Mouse (Mus musculus) thymus, postnatal 25 days (tissue): Measurements from ENCODE around the gene Gigyf2.
A peak's percentile ranks its signal among the peaks of the same experiment; 100 is the strongest.
"Not testable (repeated sequence)": the region's sequence is repeated elsewhere in the genome, so short reads cannot be mapped to it uniquely, and the experiment has no call there.

ENCODE experiments used
- DNase-seq: peaks from one replicate; pipeline ENCODE4 v3.0.0; 2022

Gigyf2 gene

DNA sequence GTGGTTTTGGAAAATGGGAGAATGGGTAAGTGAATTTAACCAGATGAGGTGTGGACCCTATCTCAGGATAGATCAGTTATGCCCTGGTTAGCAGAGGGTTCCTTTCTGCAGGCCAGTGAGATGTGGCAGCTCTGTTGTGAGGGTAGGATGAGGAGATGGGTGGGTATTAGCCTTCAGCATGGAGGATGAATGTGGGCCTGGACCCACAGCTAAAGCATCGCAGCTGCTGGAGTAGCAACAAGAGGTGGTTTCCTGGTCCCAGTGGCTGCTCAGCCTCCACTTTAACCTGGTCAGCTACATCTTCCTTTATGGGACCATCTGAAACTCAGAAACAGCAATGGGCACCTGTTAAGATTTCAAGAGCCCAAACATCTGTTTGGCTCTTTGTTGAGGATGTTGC lies 129.6 kb downstream of the Gigyf2 start:
- DNase-seq, result no peak

DNA sequence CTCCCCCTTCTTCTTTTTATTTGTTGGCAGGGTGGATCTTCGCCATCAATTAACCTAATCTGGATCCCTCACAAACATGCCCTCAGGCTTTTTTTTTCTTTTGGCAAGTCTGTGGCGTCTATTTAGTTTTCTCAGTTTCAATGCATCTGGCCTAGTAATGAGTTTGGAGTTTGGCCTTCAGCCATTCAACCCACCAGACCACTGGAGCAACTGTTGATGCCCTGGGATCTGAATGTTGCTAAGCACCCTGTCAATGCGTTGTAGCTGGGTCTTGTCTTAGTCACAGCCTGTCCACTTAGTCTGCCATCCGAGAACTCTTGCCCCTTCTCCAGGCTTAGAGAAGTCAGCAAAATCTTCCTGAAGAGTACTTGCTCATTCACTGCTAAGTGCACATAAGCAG lies 131.2 kb downstream of the Gigyf2 start:
- DNase-seq, result no peak

DNA sequence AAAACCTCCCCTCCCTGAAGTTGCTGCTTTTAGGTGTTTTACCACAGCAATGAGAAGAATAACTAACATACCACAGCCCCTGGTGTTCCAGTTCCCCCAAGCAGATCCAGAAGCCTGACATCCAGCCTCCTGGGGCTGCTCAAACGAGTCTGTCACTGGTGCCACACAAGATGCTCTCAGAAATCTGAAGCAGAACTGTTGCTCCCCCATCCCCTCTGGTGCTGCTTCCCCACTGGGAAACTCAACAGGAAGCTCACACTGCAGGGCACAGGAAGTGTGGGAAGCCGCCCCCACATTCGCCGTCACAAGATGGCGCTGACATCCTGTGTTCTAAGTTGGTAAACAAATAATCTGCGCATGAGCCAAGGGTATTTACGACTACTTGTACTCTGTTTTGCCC lies 133.1 kb downstream of the Gigyf2 start:
- DNase-seq, result not testable (repeated sequence)

DNA sequence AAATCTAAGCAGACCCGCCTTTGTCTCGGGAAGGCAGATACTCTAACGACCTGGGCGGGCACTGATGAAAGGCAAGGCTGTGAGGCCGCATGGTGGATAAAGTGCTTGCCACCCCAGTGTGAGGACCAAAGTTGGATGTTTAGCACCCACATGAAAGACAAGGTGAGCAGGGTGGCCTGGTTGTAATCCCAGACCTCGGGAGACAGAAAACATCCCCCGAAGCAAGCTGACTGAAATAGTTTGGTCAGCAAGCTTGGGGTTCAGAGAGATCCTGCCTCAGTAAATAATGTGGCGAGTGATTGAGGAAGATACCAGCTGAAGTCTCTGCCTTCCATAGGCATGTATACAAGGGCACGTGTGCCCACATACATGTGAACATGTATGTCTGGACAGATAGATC lies 140.7 kb downstream of the Gigyf2 start:
- DNase-seq, result no peak

DNA sequence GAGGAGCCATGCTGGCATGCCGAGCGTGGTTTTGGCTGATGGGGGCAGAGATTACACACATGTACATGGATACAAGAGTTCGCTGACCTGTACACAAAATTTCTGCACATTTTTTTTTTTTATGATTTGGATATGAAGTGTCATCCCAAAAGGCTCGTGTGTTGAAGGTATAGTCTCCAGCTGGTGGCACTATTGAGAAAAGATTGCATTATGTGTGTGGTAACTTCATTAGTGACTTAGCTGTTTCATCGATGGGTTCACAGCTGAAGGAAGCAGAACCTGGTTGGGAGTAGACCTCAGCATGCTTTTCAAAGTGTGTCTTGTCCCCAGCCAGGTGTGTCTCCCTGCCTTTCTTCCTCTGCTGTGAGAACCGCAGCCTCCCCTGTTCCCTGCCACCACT lies 141.5 kb downstream of the Gigyf2 start:
- DNase-seq, result no peak

DNA sequence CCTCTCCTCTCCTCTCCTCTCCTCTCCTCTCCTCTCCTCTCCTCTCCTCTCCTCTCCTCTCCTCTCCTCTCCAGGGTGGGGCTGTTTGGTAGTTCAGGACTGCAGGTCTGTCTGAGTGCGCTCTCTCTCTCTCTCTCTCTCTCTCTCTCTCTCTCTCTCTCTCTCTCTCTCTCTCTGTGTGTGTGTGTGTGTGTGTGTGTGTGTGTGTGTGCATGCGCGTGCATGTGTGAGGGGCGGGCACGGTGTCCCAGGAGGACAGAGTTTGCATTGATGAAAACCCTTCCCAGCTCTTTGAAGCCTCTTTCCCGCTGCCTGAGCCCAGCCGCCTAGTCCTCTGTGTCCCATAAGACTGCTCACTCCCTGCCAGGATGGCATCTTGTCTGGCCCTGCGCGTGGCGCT lies 143.2 kb downstream of the Gigyf2 start, which contains the start of gene Snorc:
TSS of gene Snorc (plus strand) at position 301 of the 400 bp plus-strand sequence.
- DNase-seq, result not testable (repeated sequence)

DNA sequence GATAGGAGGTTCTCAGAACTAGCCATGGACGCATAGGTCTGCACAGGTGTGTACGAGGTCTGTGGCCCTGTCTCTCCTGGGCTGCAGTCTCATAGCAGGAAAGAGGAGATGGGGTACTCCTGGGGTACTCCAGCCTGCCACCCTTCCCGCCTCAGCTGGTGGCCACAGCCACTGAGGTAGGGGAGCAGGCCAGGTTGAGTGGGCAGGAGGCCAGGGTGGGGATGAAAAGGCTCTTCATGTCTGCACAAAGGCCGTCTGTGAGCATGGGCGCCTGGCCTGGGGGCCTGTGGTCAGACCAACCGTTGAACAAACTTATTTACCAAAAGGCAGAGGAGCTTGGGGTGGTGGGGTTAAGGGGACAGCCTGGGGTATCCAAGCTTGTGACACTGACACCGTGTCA lies 145.1 kb downstream of the Gigyf2 start:
- no peak for DNase-seq

DNA sequence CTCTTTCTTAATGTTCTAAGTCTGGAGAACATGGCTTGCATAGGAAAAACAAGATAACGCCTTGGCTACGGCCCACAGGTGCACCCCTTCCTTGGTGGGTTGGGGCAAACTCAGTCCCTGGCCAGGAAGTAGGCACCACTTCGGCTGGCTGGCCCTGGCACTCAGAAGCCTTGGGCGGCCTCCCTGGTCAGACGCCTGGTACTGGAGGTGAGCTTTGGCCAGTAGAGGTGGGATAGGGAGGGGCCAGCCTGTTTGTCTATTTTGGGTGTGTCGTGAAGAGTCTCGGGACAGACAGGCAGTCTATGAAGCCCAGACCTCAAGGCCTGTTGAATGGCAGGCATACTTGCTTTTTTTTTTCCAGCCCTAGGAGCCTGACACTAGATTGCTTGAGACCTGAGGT lies 145.8 kb downstream of the Gigyf2 start:
- no peak for DNase-seq

DNA sequence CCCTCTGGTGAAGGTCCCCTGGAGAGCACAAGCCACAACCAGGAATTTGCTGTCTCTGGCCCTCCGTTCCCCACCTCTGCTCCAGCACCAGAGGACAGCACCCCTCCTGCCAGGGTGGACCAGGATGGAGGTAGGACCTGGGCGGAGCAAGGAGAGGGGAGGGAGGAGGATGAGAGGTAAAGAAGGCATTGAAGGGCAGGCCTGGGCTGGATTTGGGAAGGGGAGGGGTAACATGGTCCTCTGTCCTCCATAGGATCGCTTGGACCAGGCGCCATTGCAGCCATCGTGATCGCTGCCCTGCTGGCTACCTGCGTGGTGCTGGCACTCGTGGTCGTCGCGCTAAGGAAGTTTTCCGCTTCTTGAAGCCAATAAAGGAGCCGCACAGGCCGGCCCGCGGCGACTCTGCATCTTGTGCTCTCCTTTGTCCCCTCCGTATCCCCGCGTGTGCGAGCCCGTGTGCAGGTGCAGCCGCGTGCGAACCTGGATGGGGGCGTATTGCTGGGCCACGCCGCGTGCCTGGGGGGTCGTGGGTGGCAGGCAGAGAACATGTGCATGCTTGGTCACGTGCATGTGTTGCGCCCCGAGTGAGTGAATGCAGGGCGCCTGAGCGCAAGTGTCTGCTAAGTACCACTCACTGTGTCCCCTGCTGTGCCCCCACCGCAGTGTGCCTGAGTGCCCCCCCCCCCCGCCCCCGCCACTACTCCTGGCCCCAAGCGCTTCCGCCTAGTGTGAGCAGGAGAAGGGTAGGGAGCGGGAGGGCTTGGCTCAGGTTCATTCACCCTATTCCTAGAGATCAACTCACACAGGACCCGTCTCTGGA lies 148.5 kb downstream of the Gigyf2 start:
- no peak for DNase-seq

DNA sequence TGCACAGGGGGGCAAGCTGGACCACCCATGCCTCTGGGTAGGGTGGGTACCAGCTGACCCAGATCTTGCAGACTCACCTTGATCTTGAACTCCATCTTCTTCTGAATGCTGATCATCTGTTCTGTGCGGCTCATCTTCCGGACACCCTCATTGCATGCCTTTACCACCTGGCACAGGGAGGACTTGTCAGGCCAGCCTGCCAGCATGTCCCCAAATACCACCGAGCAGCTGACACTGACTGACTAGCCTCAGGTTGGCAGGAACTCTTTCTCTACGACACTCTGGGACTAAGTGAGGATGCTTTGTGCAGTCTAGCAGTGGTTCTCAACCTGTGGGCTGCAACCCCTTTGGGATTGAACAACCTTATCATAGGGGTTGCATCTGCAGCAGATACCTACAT lies 155.7 kb downstream of the Gigyf2 start:
- DNase-seq, result no peak

DNA sequence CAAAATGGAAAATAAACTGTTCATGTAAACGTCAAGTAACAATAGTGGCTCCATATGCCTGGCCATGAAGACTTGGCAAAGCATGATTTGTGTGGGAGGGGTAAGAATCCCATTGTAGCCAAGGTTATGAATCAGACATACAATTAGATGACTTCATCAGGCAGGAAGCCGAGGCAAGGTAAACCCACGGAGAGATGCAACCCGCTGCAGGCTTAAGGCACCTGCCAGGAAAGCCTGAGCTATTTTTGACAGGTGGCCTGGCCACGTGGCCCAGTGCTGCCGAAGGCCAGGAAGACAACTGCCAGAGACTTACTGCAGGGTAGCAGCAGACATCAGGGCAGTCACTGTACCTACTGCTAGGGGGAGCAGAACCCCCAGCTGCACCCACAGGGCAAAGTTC lies 159.6 kb downstream of the Gigyf2 start:
- DNase-seq, result peak; percentile 33

DNA sequence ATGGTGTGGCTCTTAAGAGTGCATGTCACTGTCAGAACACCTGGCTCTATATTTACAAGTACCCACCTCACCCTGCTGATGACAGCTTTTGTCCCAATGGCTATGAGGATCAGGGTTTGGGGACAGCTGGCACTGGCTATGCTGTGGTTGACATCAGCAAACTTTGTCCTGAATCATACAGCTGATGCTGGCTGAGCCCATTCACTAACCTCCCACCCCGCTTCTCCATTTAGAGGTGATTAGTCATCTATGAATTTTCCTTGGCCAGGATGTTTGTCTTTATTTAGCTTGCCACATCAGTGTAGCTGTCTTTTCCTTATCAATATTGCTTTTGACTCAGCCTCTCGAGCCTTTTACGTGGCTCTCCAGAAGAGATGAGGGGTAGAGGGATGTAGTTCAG lies 165.5 kb downstream of the Gigyf2 start:
- DNase-seq, result no peak

DNA sequence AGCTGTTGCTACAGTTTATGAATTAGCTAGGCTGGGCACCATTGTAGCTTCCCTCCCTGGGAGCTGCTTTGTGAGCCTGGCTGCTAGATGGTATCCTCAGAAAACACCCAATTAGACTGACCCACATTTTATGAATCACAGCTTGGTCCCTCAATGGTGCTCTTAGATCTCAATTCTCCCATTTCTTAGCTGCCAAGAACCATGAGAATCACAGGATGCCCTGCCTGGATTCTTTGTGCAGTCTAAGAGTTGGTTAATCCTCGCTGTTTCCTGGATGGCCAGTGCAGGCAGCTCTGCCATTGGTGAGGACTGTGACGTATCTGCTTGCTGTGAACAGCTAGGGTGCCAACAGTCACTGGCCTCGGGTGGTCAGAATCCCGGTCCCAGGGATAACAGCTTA lies 166.7 kb downstream of the Gigyf2 start:
- DNase-seq, result no peak
